Mouse (Mus musculus): ENCODE measurements around the gene Tbc1d16. TPM values are rescaled to one million over a fixed set of nuclear protein-coding genes. Genes with fewer than 3 reads are reported as not detected.

Tbc1d16 gene
- total RNA-seq, 1 experiment from 2014 or later, result 4.3 TPM

DNA sequence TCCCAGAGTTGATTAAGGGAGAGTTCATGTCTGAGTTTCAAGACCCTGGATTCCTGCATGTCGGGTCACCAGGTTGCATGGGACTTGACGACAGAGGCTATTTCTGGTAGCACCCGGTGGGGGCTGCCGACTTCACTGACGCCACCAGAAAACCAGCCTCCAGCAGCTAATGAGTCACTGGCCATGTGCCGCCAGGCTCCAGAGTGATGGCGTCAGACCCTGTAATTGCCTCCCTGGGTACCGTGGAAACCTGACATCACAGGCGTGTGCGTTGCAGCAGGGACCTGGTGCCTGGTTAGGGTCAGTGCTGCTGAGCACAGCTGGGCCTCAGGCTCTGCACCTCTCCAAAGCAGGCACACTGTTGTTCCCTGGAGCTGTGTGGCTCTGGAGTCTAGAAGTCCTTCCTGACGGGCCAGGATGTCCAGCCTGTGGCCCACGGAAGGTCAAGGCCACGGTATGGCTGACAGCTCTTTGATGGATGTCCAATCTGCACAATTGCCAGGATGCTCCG, 75.9 kb downstream of the Tbc1d16 start:
- no peak for ATAC-seq (replicated peaks; ENCODE audit: low read depth, poor library complexity, severe bottlenecking)

DNA sequence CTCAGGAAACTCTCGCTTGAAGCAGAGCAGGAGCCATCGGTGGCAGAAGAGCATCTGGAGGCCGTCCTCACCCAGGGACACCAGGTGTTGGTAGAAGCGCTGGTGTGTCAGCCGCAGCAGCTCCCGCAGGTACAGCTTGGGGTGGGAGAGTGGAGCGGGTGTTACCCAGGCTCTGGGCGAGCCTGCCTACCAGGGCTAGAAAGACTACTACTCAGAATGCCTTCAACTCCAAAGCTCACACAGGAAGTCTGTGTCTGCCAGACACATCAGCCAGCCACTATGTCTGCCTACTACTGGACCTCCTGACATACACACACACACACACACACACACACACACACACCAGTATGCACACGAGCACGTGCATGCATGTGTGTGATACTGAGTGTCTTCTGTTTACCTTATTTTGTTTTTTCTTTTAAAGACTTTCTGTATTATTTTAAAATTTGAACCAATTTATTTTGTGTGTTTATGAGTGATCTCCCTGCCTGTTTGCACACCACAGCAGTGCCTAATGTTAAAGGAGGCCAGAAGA, 77.2 kb downstream of the Tbc1d16 start:
- no peak for ATAC-seq (replicated peaks; ENCODE audit: low read depth, poor library complexity, severe bottlenecking)

DNA sequence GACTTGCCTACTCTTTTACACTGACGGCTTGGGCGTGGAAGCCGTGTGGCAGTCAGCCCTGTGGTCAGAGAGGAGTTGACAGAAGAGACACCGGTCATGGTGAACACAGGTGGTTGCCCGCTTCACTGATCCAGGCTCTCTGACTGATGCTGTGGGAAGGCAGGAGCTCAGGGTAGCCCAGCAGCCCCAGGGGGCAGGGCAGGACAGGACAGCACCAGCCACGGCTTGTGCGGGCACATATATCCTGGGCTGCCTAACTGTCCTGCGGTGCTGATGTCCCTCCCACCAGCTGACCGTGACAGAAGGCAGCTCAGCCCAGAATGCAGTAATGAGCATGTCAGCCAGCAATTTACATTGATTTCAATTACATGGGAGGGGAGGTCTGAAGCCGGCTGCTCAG, 77.9 kb downstream of the Tbc1d16 start:
- ATAC-seq (replicated peaks; ENCODE audit: low read depth, poor library complexity, severe bottlenecking), result no peak

GRCm38 (mm10) chr11:119148829-119149228, 79.5 kb downstream of the Tbc1d16 start:
- ATAC-seq (replicated peaks; ENCODE audit: low read depth, poor library complexity, severe bottlenecking), result no peak

GRCm38 (mm10) chr11:119147153-119147552, 81.1 kb downstream of the Tbc1d16 start:
- ATAC-seq (replicated peaks; ENCODE audit: low read depth, poor library complexity, severe bottlenecking), result no peak

DNA sequence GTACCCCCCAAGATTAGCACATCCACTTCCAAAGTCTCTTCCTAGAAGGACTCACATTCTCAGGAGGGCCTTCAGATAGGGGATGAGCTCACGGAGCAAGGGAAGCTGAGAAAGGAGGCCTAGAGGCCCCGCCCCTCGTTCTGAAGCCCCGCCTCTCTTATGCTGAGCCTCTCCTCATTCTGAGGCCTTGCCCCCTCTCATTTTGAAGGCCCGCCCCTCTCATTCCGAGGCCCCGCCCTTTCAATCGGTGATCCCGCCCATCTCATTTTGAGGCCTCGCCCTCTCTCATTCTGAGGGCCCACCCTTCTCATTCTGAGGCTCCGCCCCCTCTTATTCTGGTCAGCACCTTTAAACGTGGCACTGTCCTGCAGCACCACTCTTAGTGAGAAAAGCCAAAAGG, 82.2 kb downstream of the Tbc1d16 start:
- ATAC-seq (replicated peaks; ENCODE audit: low read depth, poor library complexity, severe bottlenecking), result 0 out of 2 replicates have a peak, but pooled peaks have one; percentile 40

DNA sequence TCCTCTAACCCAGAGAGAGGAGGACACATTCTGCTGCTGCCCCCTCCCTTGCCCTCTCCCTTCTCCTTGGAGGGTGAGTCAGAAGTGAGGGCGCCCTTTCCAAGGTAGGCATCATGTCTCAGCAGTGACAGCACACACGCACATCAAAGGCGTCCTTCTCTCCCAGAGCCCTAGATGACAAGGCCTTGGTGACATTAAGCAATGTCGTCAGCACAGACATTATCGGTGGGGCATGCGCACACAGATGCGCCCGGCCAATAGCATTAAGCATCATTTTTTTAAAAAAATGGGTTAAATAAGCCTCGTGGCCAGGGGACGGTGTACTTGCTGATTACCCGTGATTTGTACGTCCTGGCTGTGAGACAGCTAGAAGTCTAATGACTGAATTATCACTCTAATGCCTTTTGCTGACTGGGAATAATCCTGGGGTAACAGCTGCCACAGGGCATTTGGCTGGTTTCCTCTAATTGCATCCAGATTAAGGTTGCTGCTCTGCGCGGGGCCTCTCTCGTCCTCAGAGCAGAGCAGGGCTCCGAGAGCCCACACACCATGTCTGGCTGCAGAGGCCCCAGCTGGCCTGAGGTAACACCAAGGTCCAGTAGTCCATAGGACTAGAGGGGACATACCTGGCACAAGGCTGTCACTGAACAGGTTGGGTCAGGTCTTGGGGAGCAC, 83.4 kb downstream of the Tbc1d16 start:
- no peak for ATAC-seq (replicated peaks; ENCODE audit: low read depth, poor library complexity, severe bottlenecking)

DNA sequence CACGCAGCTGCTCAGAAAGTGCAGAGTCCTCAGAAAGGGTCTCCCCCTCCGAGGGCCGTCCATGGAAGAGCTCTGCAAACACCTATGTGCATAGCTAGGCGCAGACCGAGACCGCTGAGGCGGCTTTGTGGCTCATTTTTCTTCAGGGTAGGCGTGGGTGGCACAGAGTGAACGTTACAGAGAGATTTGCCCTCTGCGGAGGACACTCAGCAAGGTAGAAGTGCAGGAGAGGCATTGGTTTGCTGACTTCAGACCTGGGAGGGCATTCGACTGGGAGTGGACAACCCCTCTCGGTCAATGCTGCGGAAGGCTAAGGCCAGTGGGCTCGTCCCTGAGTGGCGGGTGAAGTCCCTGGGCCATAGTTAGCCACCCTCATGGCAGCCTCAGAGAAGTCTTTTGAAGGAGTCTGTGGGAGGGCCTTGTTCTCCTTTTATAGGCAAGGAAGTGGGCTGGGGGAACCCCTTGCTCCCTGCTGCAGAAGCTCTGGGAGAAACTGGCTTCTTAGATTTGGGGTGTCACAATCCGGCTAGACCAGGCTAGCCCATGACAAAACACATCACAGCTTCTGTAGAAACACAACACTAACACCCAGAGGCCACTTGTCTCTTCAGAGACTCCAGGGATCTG, 84.8 kb downstream of the Tbc1d16 start:
- no peak for ATAC-seq (replicated peaks; ENCODE audit: low read depth, poor library complexity, severe bottlenecking)

- ATAC-seq (replicated peaks; ENCODE audit: low read depth, poor library complexity, severe bottlenecking), result no peak
Observed at GRCm38 (mm10) chr11:119142615-119143014, 85.7 kb downstream of the Tbc1d16 start.

DNA sequence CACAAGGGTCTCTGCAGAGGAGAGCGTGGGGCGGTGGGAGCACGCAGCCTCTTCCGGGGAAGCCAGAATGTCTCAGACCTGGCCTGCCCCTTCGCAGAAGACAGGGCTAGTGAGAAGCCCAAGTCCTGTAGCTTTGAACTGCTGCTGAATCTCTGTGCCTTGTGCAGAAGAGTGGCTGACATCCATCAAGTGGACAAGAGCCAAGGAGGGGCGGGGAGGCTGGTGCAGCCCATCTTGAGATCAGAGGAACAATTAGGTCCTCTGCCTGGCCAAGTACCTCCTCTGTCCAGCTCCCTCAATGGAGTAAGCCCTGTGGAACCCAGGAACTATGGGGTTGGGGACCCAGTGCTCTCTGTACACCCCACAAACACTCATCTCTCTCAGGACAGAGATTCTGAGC, 89.3 kb downstream of the Tbc1d16 start:
- ATAC-seq (replicated peaks; ENCODE audit: low read depth, poor library complexity, severe bottlenecking), result no peak

DNA sequence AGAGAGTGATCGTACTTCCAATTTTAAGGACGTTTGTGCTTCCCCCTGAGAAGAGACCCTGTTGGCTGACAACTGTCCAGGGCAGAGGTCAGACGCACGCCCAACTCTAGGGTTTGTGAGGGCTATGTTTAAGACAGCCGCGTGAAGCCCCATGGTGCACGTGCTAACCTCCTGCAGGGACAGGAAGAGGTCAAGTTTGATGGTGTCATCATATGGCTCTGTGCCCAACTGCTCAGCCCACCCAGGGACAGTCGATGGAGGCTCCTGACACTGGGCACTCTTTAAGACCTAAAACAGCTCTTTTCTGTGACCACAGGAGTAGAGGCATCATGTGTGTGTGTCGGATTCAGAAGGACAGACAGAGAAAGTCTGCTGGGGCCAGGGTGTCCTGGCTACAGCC, 90.1 kb downstream of the Tbc1d16 start:
- ATAC-seq (replicated peaks; ENCODE audit: low read depth, poor library complexity, severe bottlenecking), result no peak

GRCm38 (mm10) chr11:119134586-119134985, 93.7 kb downstream of the Tbc1d16 start:
- peak; percentile 54 for ATAC-seq (replicated peaks; ENCODE audit: low read depth, poor library complexity, severe bottlenecking)

- ATAC-seq (replicated peaks; ENCODE audit: low read depth, poor library complexity, severe bottlenecking), result peak; percentile 11; the same call in 1 of the 2 replicates
Observed at GRCm38 (mm10) chr11:119133437-119134221, 94.7 kb downstream of the Tbc1d16 start.

- ATAC-seq (replicated peaks; ENCODE audit: low read depth, poor library complexity, severe bottlenecking), result no peak
Observed at GRCm38 (mm10) chr11:119132198-119133035, 95.9 kb downstream of the Tbc1d16 start.

DNA sequence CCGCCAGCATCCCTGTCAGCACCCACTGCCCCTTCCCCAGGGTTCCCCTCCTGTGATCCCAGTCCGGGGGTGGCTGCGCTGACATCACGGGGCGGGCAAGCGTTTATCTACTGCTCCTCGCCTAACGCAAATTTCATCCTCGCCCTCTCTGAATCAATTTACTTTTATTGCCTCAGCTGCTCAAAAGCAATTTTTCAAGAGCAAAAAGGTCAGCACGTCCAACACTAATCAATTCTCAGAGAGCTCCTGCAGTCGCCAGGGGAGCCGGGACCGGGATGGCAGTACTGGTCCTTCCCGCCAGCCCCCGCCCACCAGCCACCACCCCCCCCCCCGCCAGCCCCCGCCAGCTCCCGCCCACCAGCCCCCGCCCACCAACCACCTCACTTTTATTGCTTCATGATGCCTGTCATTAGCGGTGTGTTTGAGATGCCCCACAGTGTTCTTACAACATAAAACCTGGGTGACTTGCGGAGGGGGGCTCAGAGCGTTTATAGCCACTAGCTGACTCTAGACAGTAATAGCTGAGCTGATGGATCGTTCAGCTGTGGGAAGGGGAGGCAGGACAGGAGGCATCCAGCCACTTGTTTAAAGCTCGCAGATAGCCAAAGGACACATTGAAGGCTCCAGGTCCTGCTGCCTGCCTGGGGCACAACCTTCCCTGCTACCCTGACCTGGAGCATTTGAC, 98.1 kb downstream of the Tbc1d16 start:
- ATAC-seq (replicated peaks; ENCODE audit: low read depth, poor library complexity, severe bottlenecking), result no peak

- ATAC-seq (replicated peaks; ENCODE audit: low read depth, poor library complexity, severe bottlenecking), result no peak
Observed at GRCm38 (mm10) chr11:119129281-119130058, 98.8 kb downstream of the Tbc1d16 start.

DNA sequence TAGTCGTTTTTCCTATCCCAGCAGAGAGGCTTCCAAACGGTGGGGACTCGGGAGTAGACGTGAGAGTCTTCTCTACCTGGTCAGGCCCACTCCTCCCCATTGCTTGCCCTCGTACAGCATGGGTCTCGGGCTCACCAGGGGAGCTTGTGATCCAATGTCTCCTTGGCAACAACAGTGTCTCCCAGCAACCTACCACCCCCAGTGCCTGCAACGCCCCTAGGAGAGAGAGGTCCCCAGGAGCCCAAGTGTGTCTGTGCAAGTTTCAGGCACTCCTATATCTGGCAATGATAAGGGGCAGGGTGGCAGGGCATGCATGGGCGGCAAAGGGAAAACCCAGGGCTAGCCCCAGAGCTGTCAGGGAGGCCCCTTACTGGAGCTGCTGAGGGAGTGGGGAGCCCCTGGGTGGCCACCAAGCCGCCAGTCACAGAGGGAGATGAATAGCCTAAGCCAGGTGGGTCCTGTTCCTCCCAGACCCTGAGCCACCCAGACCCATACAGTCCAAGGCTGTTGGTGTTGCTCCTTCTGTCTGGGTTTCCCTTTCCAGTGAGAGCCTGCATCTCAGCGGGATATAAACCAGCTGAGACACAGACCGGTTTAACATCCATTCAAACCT, 99.5 kb downstream of the Tbc1d16 start:
- no peak for ATAC-seq (replicated peaks; ENCODE audit: low read depth, poor library complexity, severe bottlenecking)
